Mouse (Mus musculus) stomach, postnatal 0 days (tissue): ENCODE data around the gene A430005L14Rik. TPM values are rescaled to one million over a fixed set of nuclear protein-coding genes. Genes with fewer than 3 reads are reported as not detected.
A peak's percentile ranks its signal among the peaks of the same experiment; 100 is the strongest.

Experiments used
- ATAC-seq: fragments of 200-750 bp; cut with Nextera tagmentation; 2 replicates; pipeline ENCODE4 v1.8.0; 2017; ENCODE audit not compliant: low FRiP score, low TSS enrichment
- DNase-seq: peaks from one replicate; pipeline ENCODE4 v3.0.0-alpha.2; 2016; ENCODE audit warnings: low spot score
- H3K27ac ChIP-seq: fragments of 300-500 bp; sonication (generic); replicated peaks from 2 replicates; pipeline ENCODE4 v1.5.1; 2014; ENCODE audit warnings: mild to moderate bottlenecking, control low read depth
- H3K27me3 ChIP-seq: fragments of 300-500 bp; sonication (generic); 2 replicates; pipeline ENCODE4 v1.6.1; 2014; ENCODE audit warnings: low read length; ENCODE audit not compliant: control insufficient read depth, insufficient read depth
- H3K36me3 ChIP-seq: fragments of 300-500 bp; sonication (generic); 2 replicates; pipeline ENCODE4 v1.6.1; 2014; ENCODE audit warnings: low read length, mixed read lengths; ENCODE audit not compliant: control insufficient read depth, insufficient read depth
- H3K4me1 ChIP-seq: fragments of 300-500 bp; sonication (generic); replicated peaks from 2 replicates; pipeline ENCODE4 v1.6.1; 2014; ENCODE audit warnings: antibody characterized with exemption; ENCODE audit not compliant: control insufficient read depth, insufficient read depth
- H3K4me2 ChIP-seq: fragments of 300-500 bp; sonication (generic); replicated peaks from 2 replicates; pipeline ENCODE4 v1.6.1; 2014; ENCODE audit warnings: low read depth, mild to moderate bottlenecking, control low read depth, moderate library complexity
- H3K4me3 ChIP-seq: fragments of 300-500 bp; sonication (generic); 2 replicates; pipeline ENCODE4 v1.5.1; 2014; ENCODE audit warnings: low read depth, low read length, control low read depth
- H3K9ac ChIP-seq: fragments of 300-500 bp; sonication (generic); 2 replicates; pipeline ENCODE4 v1.6.1; 2014; ENCODE audit warnings: mild to moderate bottlenecking, low read length, control low read depth, mixed read lengths
- H3K9me3 ChIP-seq: fragments of 300-500 bp; sonication (generic); 2 replicates; pipeline ENCODE4 v1.6.1; 2016; ENCODE audit warnings: low read length; ENCODE audit not compliant: control insufficient read depth
- CTCF ChIP-seq: IDR thresholded peaks from 2 replicates; pipeline ENCODE4 v1.5.1; 2016; ENCODE audit warnings: antibody characterized with exemption, low read depth, mild to moderate bottlenecking, moderate library complexity
- EP300 ChIP-seq: optimal IDR thresholded peaks from 2 replicates; pipeline ENCODE3; 2016; ENCODE audit warnings: antibody characterized with exemption
- WGBS: fragments of 180-500 bp; shearing (Covaris S2); extraction: QIAGEN DNeasy Blood & Tissue Kit; methylation state at CpG from one replicate; pipeline ENCODE4 v1.1.7; 2014; 5-methylcytosine and 5-hydroxymethylcytosine counted together
- polyA plus RNA-seq: library from polyadenylated mRNA; unstranded; fragments of >200 nt; fragmentation: Nextera tagmentation; extraction: Ambion mirVana; gene quantifications from 2 replicates; pipeline ENCODE4 v1.2.1, GENCODE M21; 2015

A430005L14Rik gene
- polyA plus RNA-seq, 1 experiment from 2014 or later: 50.0 TPM

- Histone ChIP-seq H3K4me2 (peak overlapping the region; percentile 91), H3K4me1 (no peaks in the 10 kb centered on the region), H3K4me3 (peak overlapping the region; percentile 97), H3K36me3 (no peaks in the 10 kb centered on the region; the same call in 1 of the 2 replicates), H3K9ac (peak overlapping the region; percentile 91), H3K27me3 (no peaks in the 10 kb centered on the region), H3K9me3 (no peaks in the 10 kb centered on the region), H3K27ac (no peak overlapping the region)
- DNase-seq (no peak), ATAC-seq (no peak)
- WGBS: 38% methylated on average over 6 of the region's 6 CpGs
- TF ChIP-seq CTCF (peak; percentile 19; the same call in 1 of the 2 replicates), EP300 (no peak)
These were observed 18.7 kb downstream of the A430005L14Rik start for GRCm38 (mm10) chr4:153975768-153976167.

DNA sequence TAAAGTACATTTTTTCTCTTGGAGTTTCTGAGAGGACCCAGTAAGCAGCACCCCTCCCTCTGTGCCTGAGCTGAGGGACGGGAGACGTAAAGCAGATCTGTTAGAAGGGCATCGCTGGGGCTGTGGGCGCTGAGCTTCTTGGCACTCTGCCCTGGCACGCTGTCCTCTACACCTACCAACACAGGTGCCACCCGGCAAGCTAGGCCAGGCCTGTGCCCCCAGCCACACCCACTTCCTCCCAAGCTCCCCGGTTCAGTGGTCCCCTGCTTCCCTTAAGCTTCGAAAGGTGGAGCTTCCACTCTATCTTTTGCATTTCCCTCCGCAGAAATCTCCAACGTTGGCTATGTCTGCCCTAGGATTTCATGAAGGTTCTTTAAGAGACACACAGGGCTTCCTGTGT, 22.2 kb downstream of the A430005L14Rik start:
- no peak overlapping the region for H3K9ac ChIP-seq
- no peak overlapping the region for H3K4me3 ChIP-seq
- no peak for DNase-seq
- H3K4me1 ChIP-seq: no peaks in the 10 kb centered on the region
- no peaks in the 10 kb centered on the region for H3K27me3 ChIP-seq
- TF ChIP-seq EP300: no peak
- TF ChIP-seq CTCF: no peak
- ATAC-seq: no peak
- WGBS: 85% methylated on average over 10 of the region's 10 CpGs
- H3K9me3 ChIP-seq: no peaks in the 10 kb centered on the region
- H3K27ac ChIP-seq: no peak overlapping the region
- H3K4me2 ChIP-seq: no peak overlapping the region
- H3K36me3 ChIP-seq: peaks cover 11% of the 10 kb centered on the region

DNA sequence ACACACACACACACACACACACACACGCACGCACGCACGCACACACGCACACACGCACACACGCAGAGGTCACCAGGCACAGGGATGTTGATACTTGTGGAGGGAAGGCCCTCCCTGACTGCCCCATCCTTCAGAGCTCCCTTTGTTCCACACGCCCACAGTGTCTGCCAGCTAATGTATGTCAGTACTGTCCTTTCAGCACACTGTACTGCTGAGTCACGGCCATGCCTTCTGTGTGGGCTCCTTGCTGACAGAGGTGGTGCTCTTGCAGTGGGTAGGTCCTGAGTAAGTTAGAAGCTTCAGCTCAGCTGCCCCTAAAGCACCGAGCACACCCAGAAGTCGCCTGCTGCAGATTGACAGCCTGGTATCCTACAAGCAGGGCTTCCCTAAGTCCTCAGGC, 23.4 kb downstream of the A430005L14Rik start:
- no peak overlapping the region for H3K9ac ChIP-seq
- no peaks in the 10 kb centered on the region for H3K27me3 ChIP-seq
- H3K4me3 ChIP-seq: no peak overlapping the region
- no peak for ATAC-seq
- no peaks in the 10 kb centered on the region for H3K4me1 ChIP-seq
- no peak overlapping the region for H3K27ac ChIP-seq
- no peak for DNase-seq
- no peaks in the 10 kb centered on the region for H3K9me3 ChIP-seq
- WGBS: 86% methylated on average over 7 of the region's 11 CpGs
- H3K4me2 ChIP-seq: no peak overlapping the region
- TF ChIP-seq EP300: no peak
- TF ChIP-seq CTCF: no peak
- peaks cover 21% of the 10 kb centered on the region for H3K36me3 ChIP-seq

- no peaks in the 10 kb centered on the region for H3K4me1 ChIP-seq
- H3K4me2 ChIP-seq: no peak overlapping the region
- no peak overlapping the region for H3K4me3 ChIP-seq
- WGBS: 86% methylated on average over 10 of the region's 10 CpGs
- no peak overlapping the region for H3K9ac ChIP-seq
- no peak for TF ChIP-seq EP300
- no peak for TF ChIP-seq CTCF
- ATAC-seq (no peak), DNase-seq (no peak)
- peaks cover 54% of the 10 kb centered on the region for H3K36me3 ChIP-seq
- no peaks in the 10 kb centered on the region for H3K27me3 ChIP-seq
- no peak overlapping the region for H3K27ac ChIP-seq
- no peaks in the 10 kb centered on the region for H3K9me3 ChIP-seq
These were observed 35.7 kb downstream of the A430005L14Rik start for GRCm38 (mm10) chr4:153992715-153993114.

GRCm38 (mm10) chr4:153993505-153993904, 36.5 kb downstream of the A430005L14Rik start:
- H3K9me3 ChIP-seq: no peaks in the 10 kb centered on the region
- H3K4me3 ChIP-seq: no peak overlapping the region
- H3K4me2 ChIP-seq: no peak overlapping the region
- TF ChIP-seq EP300: no peak
- no peak for TF ChIP-seq CTCF
- no peak overlapping the region for H3K9ac ChIP-seq
- H3K27me3 ChIP-seq: no peaks in the 10 kb centered on the region
- H3K27ac ChIP-seq: no peak overlapping the region
- peaks cover 48% of the 10 kb centered on the region for H3K36me3 ChIP-seq
- DNase-seq (no peak), ATAC-seq (no peak)
- H3K4me1 ChIP-seq: no peaks in the 10 kb centered on the region
- 86% methylated on average over 8 of the region's 8 CpGs for WGBS

GRCm38 (mm10) chr4:154005488-154005887, 48.5 kb downstream of the A430005L14Rik start:
- no peak for TF ChIP-seq EP300
- Histone ChIP-seq H3K27me3 (no peaks in the 10 kb centered on the region), H3K27ac (no peak overlapping the region), H3K4me2 (no peak overlapping the region), H3K9ac (no peak overlapping the region), H3K9me3 (no peaks in the 10 kb centered on the region), H3K4me3 (no peak overlapping the region), H3K36me3 (peaks cover 6% of the 10 kb centered on the region; the same call in 1 of the 2 replicates), H3K4me1 (no peaks in the 10 kb centered on the region)
- ATAC-seq: no peak
- DNase-seq: no peak
- 92% methylated on average over 5 of the region's 5 CpGs for WGBS
